In genomic region chr11:87270958-87271357, GRCm38 (mm10) we compare ENCODE assay signal across 14 mouse cellular contexts.
DNase-seq lines count a peak whose midpoint lies in the region; ATAC-seq and TF ChIP-seq lines count a peak whose summit lies in the region.
"Had no signal": no experiment of that assay in that cellular context is flagged by ENCODE, and none has a peak within 500 bp of the region (broad histone marks: within the 10 kb centered on the region; RNA-seq: fewer than 3 reads in every experiment).

No protein-coding gene starts in this region.

- no peak for DNase-seq in limb, embryonic 10.5 days (ENCODE audit: low spot score)
- DNase-seq in embryonic facial prominence, embryonic 14.5 days (ENCODE audit: low spot score), result peak; percentile 84
- peak; percentile 35 for DNase-seq in hindbrain, embryonic 10.5 days (ENCODE audit: low spot score)
- DNase-seq in limb, embryonic 14.5 days (ENCODE audit: low spot score), result peak; percentile 31
- DNase-seq in stomach, postnatal 0 days (ENCODE audit: low spot score), result no peak
- no peak for DNase-seq in cerebellum, adult 8-10 months
- DNase-seq: gastrocnemius, postnatal 10 days; heart, postnatal 10 days had no signal

- H3K36me3 ChIP-seq in limb, embryonic 12.5 days, result no peaks in the 10 kb centered on the region
- no peaks in the 10 kb centered on the region for H3K36me3 ChIP-seq in limb, embryonic 10.5 days
- no peaks in the 10 kb centered on the region for H3K36me3 ChIP-seq in embryonic facial prominence, embryonic 14.5 days (ENCODE audit: control insufficient read depth, insufficient read depth, low read length)
- H3K36me3 ChIP-seq in hindbrain, embryonic 10.5 days, result peaks cover 3% of the 10 kb centered on the region; the same call in 1 of the 2 replicates
- no peaks in the 10 kb centered on the region for H3K36me3 ChIP-seq in limb, embryonic 14.5 days (ENCODE audit: control insufficient read depth, insufficient read depth, low read length)
- H3K36me3 ChIP-seq in stomach, postnatal 0 days (ENCODE audit: control insufficient read depth, insufficient read depth, low read length), result no peaks in the 10 kb centered on the region
- H3K36me3 ChIP-seq: embryonic facial prominence, embryonic 15.5 days; liver, embryonic 12.5 days had no signal

- H3K9me3 ChIP-seq in limb, embryonic 12.5 days, result no peaks in the 10 kb centered on the region
- H3K9me3 ChIP-seq in limb, embryonic 10.5 days (replicated peaks), result no peaks in the 10 kb centered on the region
- 0 out of 2 replicates have a peak, but pooled peaks cover 3% of the 10 kb centered on the region for H3K9me3 ChIP-seq in embryonic facial prominence, embryonic 14.5 days (ENCODE audit: control insufficient read depth, low read length)
- H3K9me3 ChIP-seq in hindbrain, embryonic 10.5 days, result peaks cover 3% of the 10 kb centered on the region; the same call in 1 of the 2 replicates
- H3K9me3 ChIP-seq in limb, embryonic 14.5 days (ENCODE audit: control insufficient read depth, low read length), result no peaks in the 10 kb centered on the region
- H3K9me3 ChIP-seq in stomach, postnatal 0 days (ENCODE audit: control insufficient read depth, low read length), result no peaks in the 10 kb centered on the region
- H3K9me3 ChIP-seq: embryonic facial prominence, embryonic 15.5 days had no signal

- H3K27ac ChIP-seq in limb, embryonic 12.5 days, result peak overlapping the region; percentile 66
- no peak overlapping the region for H3K27ac ChIP-seq in limb, embryonic 10.5 days
- peak overlapping the region; percentile 76 for H3K27ac ChIP-seq in embryonic facial prominence, embryonic 14.5 days (replicated peaks; ENCODE audit: low read depth, low read length)
- peak overlapping the region; percentile 73 for H3K27ac ChIP-seq in hindbrain, embryonic 10.5 days
- 0 out of 2 replicates have a peak overlapping the region, but pooled peaks have one; percentile 61 for H3K27ac ChIP-seq in limb, embryonic 14.5 days (replicated peaks; ENCODE audit: low read depth, low read length)
- H3K27ac ChIP-seq in stomach, postnatal 0 days (replicated peaks), result no peak overlapping the region
- H3K27ac ChIP-seq: liver, embryonic 12.5 days; macrophage had no signal

- no peak for TF ChIP-seq CTCF in stomach, postnatal 0 days (IDR thresholded peaks at IDR 0.05; ENCODE audit: low read depth)

- H3K4me1 ChIP-seq in limb, embryonic 12.5 days (replicated peaks), result 0 out of 2 replicates have a peak, but pooled peaks cover 2% of the 10 kb centered on the region
- H3K4me1 ChIP-seq in limb, embryonic 10.5 days, result peaks cover 3% of the 10 kb centered on the region; the same call in 1 of the 2 replicates
- no peaks in the 10 kb centered on the region for H3K4me1 ChIP-seq in embryonic facial prominence, embryonic 14.5 days (ENCODE audit: control insufficient read depth, insufficient read depth, low read length)
- peaks cover 5% of the 10 kb centered on the region for H3K4me1 ChIP-seq in hindbrain, embryonic 10.5 days (replicated peaks)
- peaks cover 5% of the 10 kb centered on the region; the same call in 1 of the 2 replicates for H3K4me1 ChIP-seq in limb, embryonic 14.5 days (ENCODE audit: control insufficient read depth, insufficient read depth, low read length)
- H3K4me1 ChIP-seq in stomach, postnatal 0 days (replicated peaks; ENCODE audit: control insufficient read depth, insufficient read depth), result no peaks in the 10 kb centered on the region

- 4% methylated on average over 2 of the region's 2 CpGs for WGBS in limb, embryonic 12.5 days
- WGBS in limb, embryonic 10.5 days, result 58% methylated on average over 2 of the region's 2 CpGs
- 4% methylated on average over 2 of the region's 2 CpGs for WGBS in embryonic facial prominence, embryonic 14.5 days
- WGBS in hindbrain, embryonic 10.5 days, result 11% methylated on average over 2 of the region's 2 CpGs
- WGBS in limb, embryonic 14.5 days, result 27% methylated on average over 2 of the region's 2 CpGs
- WGBS in stomach, postnatal 0 days, result 20% methylated on average over 2 of the region's 2 CpGs

- no peak for ATAC-seq in limb, embryonic 12.5 days (ENCODE audit: insufficient number of reproducible peaks, insufficient read depth, low FRiP score, low TSS enrichment, low read depth)
- no peak for ATAC-seq in embryonic facial prominence, embryonic 14.5 days (ENCODE audit: low read depth)
- ATAC-seq in limb, embryonic 14.5 days (ENCODE audit: low FRiP score, low read depth), result no peak
- no peak for ATAC-seq in stomach, postnatal 0 days (ENCODE audit: low FRiP score, low TSS enrichment)
- ATAC-seq in cerebellum, adult (ENCODE audit: insufficient number of reproducible peaks, low FRiP score, low TSS enrichment), result no peak
- ATAC-seq: liver, embryonic 12.5 days had no signal

- no peak for TF ChIP-seq POLR2A in limb, embryonic 14.5 days (IDR thresholded peaks at IDR 0.05; ENCODE audit: borderline replicate concordance, extremely low read depth, insufficient read depth, insufficient read length)

- H3K4me2 ChIP-seq in limb, embryonic 12.5 days, result no peak overlapping the region
- H3K4me2 ChIP-seq in embryonic facial prominence, embryonic 14.5 days (ENCODE audit: low read depth, low read length), result no peak overlapping the region
- no peak overlapping the region for H3K4me2 ChIP-seq in limb, embryonic 14.5 days (replicated peaks; ENCODE audit: low read depth, low read length, severe bottlenecking)
- H3K4me2 ChIP-seq in stomach, postnatal 0 days (replicated peaks; ENCODE audit: low read depth), result no peak overlapping the region
- H3K4me2 ChIP-seq: embryonic facial prominence, embryonic 15.5 days; liver, embryonic 12.5 days had no signal

- TF ChIP-seq EP300 in stomach, postnatal 0 days (optimal IDR thresholded peaks at IDR 0.05), result no peak

- H3K9ac ChIP-seq in limb, embryonic 12.5 days (replicated peaks), result no peak overlapping the region
- H3K9ac ChIP-seq in embryonic facial prominence, embryonic 14.5 days (ENCODE audit: low read depth, low read length), result no peak overlapping the region
- no peak overlapping the region for H3K9ac ChIP-seq in limb, embryonic 14.5 days (ENCODE audit: low read depth, low read length, severe bottlenecking)
- no peak overlapping the region for H3K9ac ChIP-seq in stomach, postnatal 0 days (ENCODE audit: low read length)
- H3K9ac ChIP-seq: embryonic facial prominence, embryonic 15.5 days; liver, embryonic 12.5 days had no signal

- no peak overlapping the region for H3K4me3 ChIP-seq in limb, embryonic 12.5 days (replicated peaks)
- H3K4me3 ChIP-seq in limb, embryonic 10.5 days, result no peak overlapping the region
- no peak overlapping the region for H3K4me3 ChIP-seq in embryonic facial prominence, embryonic 14.5 days (ENCODE audit: low read depth, low read length)
- 0 out of 2 replicates have a peak overlapping the region, but pooled peaks have one; percentile 2 for H3K4me3 ChIP-seq in hindbrain, embryonic 10.5 days
- H3K4me3 ChIP-seq in limb, embryonic 14.5 days (replicated peaks; ENCODE audit: low read length), result no peak overlapping the region
- H3K4me3 ChIP-seq in stomach, postnatal 0 days (ENCODE audit: low read depth, low read length), result no peak overlapping the region
- H3K4me3 ChIP-seq: embryonic facial prominence, embryonic 15.5 days; liver, embryonic 12.5 days; myocyte had no signal

- H3K27me3 ChIP-seq in limb, embryonic 12.5 days, result no peaks in the 10 kb centered on the region
- H3K27me3 ChIP-seq in limb, embryonic 10.5 days (ENCODE audit: low read depth, poor library complexity, severe bottlenecking), result no peaks in the 10 kb centered on the region
- no peaks in the 10 kb centered on the region for H3K27me3 ChIP-seq in embryonic facial prominence, embryonic 14.5 days (replicated peaks; ENCODE audit: control insufficient read depth, insufficient read depth, low read length)
- no peaks in the 10 kb centered on the region for H3K27me3 ChIP-seq in hindbrain, embryonic 10.5 days (ENCODE audit: insufficient read depth, poor library complexity, severe bottlenecking)
- no peaks in the 10 kb centered on the region for H3K27me3 ChIP-seq in limb, embryonic 14.5 days (ENCODE audit: control insufficient read depth, insufficient read depth, low read length)
- no peaks in the 10 kb centered on the region for H3K27me3 ChIP-seq in stomach, postnatal 0 days (ENCODE audit: control insufficient read depth, insufficient read depth, low read length)
- H3K27me3 ChIP-seq: embryonic facial prominence, embryonic 15.5 days; liver, embryonic 12.5 days had no signal

Comparison
In these comparisons a context has a peak if more than half of its experiments do, and no peak if none do; other contexts are left out.
1. H3K27ac ChIP-seq: peak in limb, embryonic 12.5 days (single experiment), embryonic facial prominence, embryonic 14.5 days (single experiment), hindbrain, embryonic 10.5 days (single experiment) and limb, embryonic 14.5 days (single experiment); none in limb, embryonic 10.5 days (single experiment) and stomach, postnatal 0 days (single experiment).
2. DNase-seq: peak in embryonic facial prominence, embryonic 14.5 days (single experiment), hindbrain, embryonic 10.5 days (single experiment) and limb, embryonic 14.5 days (single experiment); none in limb, embryonic 10.5 days (single experiment), stomach, postnatal 0 days (single experiment) and cerebellum, adult 8-10 months (single experiment).